ENCODE assay signal across 18 mouse cellular contexts in genomic region chr4:137492563-137492962, GRCm38 (mm10). TPM values are rescaled to one million over a fixed set of nuclear protein-coding genes. Genes with fewer than 3 reads are reported as not detected.
DNase-seq lines count a peak whose midpoint lies in the region; ATAC-seq and TF ChIP-seq lines count a peak whose summit lies in the region.
"Had no signal": no experiment of that assay in that cellular context is flagged by ENCODE, and none has a peak within 500 bp of the region (broad histone marks: within the 10 kb centered on the region; RNA-seq: fewer than 3 reads in every experiment).

No protein-coding gene starts in this region.

- DNase-seq in forebrain, embryonic 10.5 days (ENCODE audit: extremely low spot score, low spot score), result no peak
- no peak for DNase-seq in kidney, postnatal 36 days
- peak; percentile 35 for DNase-seq in brain, embryonic 14.5 days (ENCODE audit: low read depth)
- no peak for DNase-seq in thymus, postnatal 0 days (ENCODE audit: low spot score)
- DNase-seq in midbrain, embryonic 11.5 days (ENCODE audit: low spot score, missing footprints), result no peak
- DNase-seq: cerebellum, adult 8-10 months; liver; lung, postnatal 4 days had no signal

- no peak overlapping the region for H3K4me3 ChIP-seq in forebrain, embryonic 10.5 days
- no peak overlapping the region for H3K4me3 ChIP-seq in forebrain, embryonic 13.5 days
- H3K4me3 ChIP-seq in kidney, embryonic 15.5 days (replicated peaks), result no peak overlapping the region
- H3K4me3 ChIP-seq in limb, embryonic 12.5 days (replicated peaks), result no peak overlapping the region
- H3K4me3 ChIP-seq in midbrain, embryonic 11.5 days (ENCODE audit: low read depth, low read length), result no peak overlapping the region
- H3K4me3 ChIP-seq: hindbrain, embryonic 10.5 days had no signal

- 0 out of 2 replicates have a peak overlapping the region, but pooled peaks have one; percentile 31 for H3K27ac ChIP-seq in forebrain, embryonic 10.5 days
- no peak overlapping the region for H3K27ac ChIP-seq in forebrain, embryonic 13.5 days
- peak overlapping the region; percentile 62 for H3K27ac ChIP-seq in kidney, embryonic 15.5 days
- H3K27ac ChIP-seq in limb, embryonic 12.5 days, result 0 out of 2 replicates have a peak overlapping the region, but pooled peaks have one; percentile 25
- no peak overlapping the region for H3K27ac ChIP-seq in midbrain, embryonic 11.5 days (ENCODE audit: low read depth, low read length)
- H3K27ac ChIP-seq: hindbrain, embryonic 10.5 days had no signal

- ATAC-seq in forebrain, embryonic 13.5 days, result no peak
- ATAC-seq in kidney, embryonic 15.5 days (replicated peaks; ENCODE audit: low FRiP score), result no peak
- no peak for ATAC-seq in limb, embryonic 12.5 days (ENCODE audit: insufficient number of reproducible peaks, insufficient read depth, low FRiP score, low TSS enrichment, low read depth)
- no peak for ATAC-seq in midbrain, embryonic 11.5 days (ENCODE audit: low FRiP score)
- ATAC-seq: intestine, embryonic 16.5 days; midbrain, embryonic 16.5 days; Patski had no signal

- H3K27me3 ChIP-seq in forebrain, embryonic 10.5 days (ENCODE audit: poor library complexity, severe bottlenecking), result no peaks in the 10 kb centered on the region
- no peaks in the 10 kb centered on the region for H3K27me3 ChIP-seq in forebrain, embryonic 13.5 days
- H3K27me3 ChIP-seq in kidney, embryonic 15.5 days, result no peaks in the 10 kb centered on the region
- H3K27me3 ChIP-seq in limb, embryonic 12.5 days, result no peaks in the 10 kb centered on the region
- no peaks in the 10 kb centered on the region for H3K27me3 ChIP-seq in midbrain, embryonic 11.5 days (ENCODE audit: control insufficient read depth, insufficient read depth, low read length)
- H3K27me3 ChIP-seq: Patski had no signal

- no peaks in the 10 kb centered on the region for H3K9me3 ChIP-seq in forebrain, embryonic 10.5 days
- H3K9me3 ChIP-seq in forebrain, embryonic 13.5 days (replicated peaks), result no peaks in the 10 kb centered on the region
- H3K9me3 ChIP-seq in kidney, embryonic 15.5 days (replicated peaks), result no peaks in the 10 kb centered on the region
- H3K9me3 ChIP-seq in limb, embryonic 12.5 days, result no peaks in the 10 kb centered on the region
- H3K9me3 ChIP-seq in midbrain, embryonic 11.5 days (ENCODE audit: control insufficient read depth, low read length), result no peaks in the 10 kb centered on the region
- H3K9me3 ChIP-seq: hindbrain, embryonic 10.5 days had no signal

- no peak overlapping the region for H3K9ac ChIP-seq in forebrain, embryonic 13.5 days
- H3K9ac ChIP-seq in kidney, embryonic 15.5 days, result no peak overlapping the region
- no peak overlapping the region for H3K9ac ChIP-seq in limb, embryonic 12.5 days (replicated peaks)
- H3K9ac ChIP-seq in midbrain, embryonic 11.5 days (ENCODE audit: low read length), result no peak overlapping the region

- TF ChIP-seq CTCF in brain, embryonic 14.5 days (IDR thresholded peaks at IDR 0.05; ENCODE audit: borderline replicate concordance, extremely low read depth, insufficient read depth, insufficient read length), result no peak

- 87% methylated on average over 11 of the region's 11 CpGs for WGBS in forebrain, embryonic 10.5 days
- WGBS in forebrain, embryonic 13.5 days, result 62% methylated on average over 11 of the region's 11 CpGs
- 80% methylated on average over 11 of the region's 11 CpGs for WGBS in kidney, embryonic 15.5 days
- WGBS in limb, embryonic 12.5 days, result 81% methylated on average over 11 of the region's 11 CpGs
- 86% methylated on average over 11 of the region's 11 CpGs for WGBS in midbrain, embryonic 11.5 days

- peaks cover 74% of the 10 kb centered on the region for H3K4me1 ChIP-seq in forebrain, embryonic 10.5 days
- H3K4me1 ChIP-seq in forebrain, embryonic 13.5 days, result peaks cover 38% of the 10 kb centered on the region
- peaks cover 84% of the 10 kb centered on the region for H3K4me1 ChIP-seq in kidney, embryonic 15.5 days
- peaks cover 70% of the 10 kb centered on the region for H3K4me1 ChIP-seq in limb, embryonic 12.5 days (replicated peaks)
- peaks cover 28% of the 10 kb centered on the region for H3K4me1 ChIP-seq in midbrain, embryonic 11.5 days (ENCODE audit: control insufficient read depth, insufficient read depth, low read length)

- no peaks in the 10 kb centered on the region for H3K36me3 ChIP-seq in forebrain, embryonic 10.5 days (replicated peaks)
- H3K36me3 ChIP-seq in forebrain, embryonic 13.5 days (ENCODE audit: poor library complexity, severe bottlenecking), result no peaks in the 10 kb centered on the region
- H3K36me3 ChIP-seq in kidney, embryonic 15.5 days, result no peaks in the 10 kb centered on the region
- H3K36me3 ChIP-seq in limb, embryonic 12.5 days, result no peaks in the 10 kb centered on the region
- H3K36me3 ChIP-seq in midbrain, embryonic 11.5 days (ENCODE audit: control insufficient read depth, insufficient read depth, low read length), result no peaks in the 10 kb centered on the region
- H3K36me3 ChIP-seq: hindbrain, embryonic 10.5 days had no signal

- H3K4me2 ChIP-seq in forebrain, embryonic 13.5 days, result no peak overlapping the region
- no peak overlapping the region for H3K4me2 ChIP-seq in kidney, embryonic 15.5 days
- H3K4me2 ChIP-seq in limb, embryonic 12.5 days, result no peak overlapping the region
- H3K4me2 ChIP-seq in midbrain, embryonic 11.5 days, result no peak overlapping the region

- no peak for TF ChIP-seq POLR2A in brain, embryonic 14.5 days (IDR thresholded peaks at IDR 0.05; ENCODE audit: borderline replicate concordance, extremely low read depth, insufficient read depth, insufficient read length, poor library complexity, severe bottlenecking)

RNA-seq across cellular contexts. Expression of gene Hspg2, which starts 24.0 kb away (rescaled TPM):
- 15.6 and 17.9 TPM in 2 replicates for polyA plus RNA-seq in forebrain, embryonic 10.5 days (2016; fragmentation: Nextera tagmentation; extraction: Ambion mirVana)
- polyA plus RNA-seq in forebrain, embryonic 13.5 days (2015; fragmentation: Nextera tagmentation; extraction: Ambion mirVana), result 4.8 and 6.5 TPM in 2 replicates
- polyA plus RNA-seq in kidney, embryonic 15.5 days (2015; fragmentation: Nextera tagmentation; extraction: Ambion mirVana), result 34.2 and 35.7 TPM in 2 replicates
- polyA plus RNA-seq in brain, embryonic 14.5 days (2012; rRNA removed), result 3.9 and 16.9 TPM in 2 replicates
- polyA plus RNA-seq in limb, embryonic 12.5 days (2016; fragmentation: Nextera tagmentation; extraction: Ambion mirVana), result 14.3 and 18.8 TPM in 2 replicates
- 4.0 and 4.1 TPM in 2 replicates for polyA plus RNA-seq in thymus, postnatal 0 days (2015; fragmentation: Nextera tagmentation; extraction: Ambion mirVana)
- polyA plus RNA-seq in midbrain, embryonic 11.5 days (2014; fragmentation: Nextera tagmentation; extraction: Ambion mirVana), result 9.6 and 11.2 TPM in 2 replicates

RNA-seq across cellular contexts. Expression of gene 1700013G24Rik, which starts 39.5 kb away (rescaled TPM):
- polyA plus RNA-seq in forebrain, embryonic 10.5 days (2016; fragmentation: Nextera tagmentation; extraction: Ambion mirVana), result not detected in 2 replicates
- polyA plus RNA-seq in forebrain, embryonic 13.5 days (2015; fragmentation: Nextera tagmentation; extraction: Ambion mirVana), result not detected in 2 replicates
- polyA plus RNA-seq in kidney, embryonic 15.5 days (2015; fragmentation: Nextera tagmentation; extraction: Ambion mirVana), result not detected in 2 replicates
- polyA plus RNA-seq in brain, embryonic 14.5 days (2012; rRNA removed), result not detected in 2 replicates
- polyA plus RNA-seq in limb, embryonic 12.5 days (2016; fragmentation: Nextera tagmentation; extraction: Ambion mirVana), result not detected in 2 replicates
- polyA plus RNA-seq in thymus, postnatal 0 days (2015; fragmentation: Nextera tagmentation; extraction: Ambion mirVana), result not detected in 2 replicates
- not detected in 2 replicates for polyA plus RNA-seq in midbrain, embryonic 11.5 days (2014; fragmentation: Nextera tagmentation; extraction: Ambion mirVana)
- polyA plus RNA-seq: frontal cortex, adult 2 months; hindbrain, embryonic 10.5 days; intestine, embryonic 16.5 days; midbrain, embryonic 16.5 days; Patski; stomach, embryonic 14.5 days; urinary bladder, adult 2 months had no signal

Comparison
In these comparisons a context has a peak if more than half of its experiments do, and no peak if none do; other contexts are left out.
1. H3K27ac ChIP-seq: peak in forebrain, embryonic 10.5 days (single experiment), kidney, embryonic 15.5 days (single experiment) and limb, embryonic 12.5 days (single experiment); none in forebrain, embryonic 13.5 days (single experiment) and midbrain, embryonic 11.5 days (single experiment).